Mouse (Mus musculus): Measurements from ENCODE around the gene Epha4. TPM values are rescaled to one million over a fixed set of nuclear protein-coding genes. Genes with fewer than 3 reads are reported as not detected.

Epha4 gene
- polyA plus RNA-seq, 1 experiment: 0.22 TPM

DNA sequence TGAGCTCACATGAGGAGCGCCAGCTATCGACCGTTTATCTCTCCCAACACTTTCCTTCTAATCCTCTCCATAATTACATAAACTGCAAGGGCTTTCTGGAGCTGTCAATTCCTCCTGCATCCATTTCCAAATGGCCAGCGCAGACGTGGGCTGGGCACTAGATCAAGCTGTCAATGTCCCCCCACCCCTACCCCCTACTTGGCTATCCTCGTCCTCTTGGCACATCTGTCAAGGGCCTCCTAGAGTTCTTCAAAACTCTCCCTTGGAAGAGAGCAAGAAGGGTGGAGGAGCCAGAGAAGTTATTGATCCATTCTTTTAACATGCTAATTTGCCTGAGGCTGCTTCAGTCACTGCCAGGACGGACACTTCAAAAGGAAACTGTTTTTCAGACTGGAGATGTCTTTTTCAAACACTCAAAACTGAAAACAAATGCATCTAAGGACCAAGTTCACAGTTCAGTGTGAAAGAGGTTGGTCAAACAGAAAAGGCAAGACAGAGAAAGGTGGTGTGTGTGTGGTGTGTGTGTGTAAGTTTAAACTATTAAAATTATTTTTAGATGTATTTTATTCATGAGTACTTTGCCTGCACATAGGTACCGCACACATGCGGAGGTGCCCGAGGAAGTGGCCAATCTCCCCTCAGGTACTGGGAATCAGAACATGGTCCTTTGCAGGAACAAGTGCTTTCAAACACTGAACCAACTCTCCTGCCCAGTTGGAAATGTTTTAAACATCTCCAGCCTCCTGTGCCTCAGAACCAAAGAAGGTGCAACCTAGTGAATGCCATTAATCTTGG is 20.9 kb downstream of the Epha4 start:
- no peak overlapping the region for H3K4me3 ChIP-seq (ENCODE audit: control insufficient read depth, low read depth, low read length)
- H3K27ac ChIP-seq (ENCODE audit: control insufficient read depth, insufficient read depth, low read depth, low read length): no peak overlapping the region
- no peaks in the 10 kb centered on the region for H3K4me1 ChIP-seq (ENCODE audit: control insufficient read depth, insufficient read depth, low read length)
- TF ChIP-seq CTCF (IDR thresholded peaks at IDR 0.05; ENCODE audit: control insufficient read depth, insufficient read depth, insufficient replicate concordance, low read depth, low read length): no peak
- TF ChIP-seq POLR2A (IDR thresholded peaks at IDR 0.05; ENCODE audit: control insufficient read depth, low read depth, low read length): no peak
- no peaks in the 10 kb centered on the region for H3K27me3 ChIP-seq (ENCODE audit: control insufficient read depth, insufficient read depth, low read length)
- no peaks in the 10 kb centered on the region for H3K36me3 ChIP-seq (ENCODE audit: control insufficient read depth, insufficient read depth, low read length)

DNA sequence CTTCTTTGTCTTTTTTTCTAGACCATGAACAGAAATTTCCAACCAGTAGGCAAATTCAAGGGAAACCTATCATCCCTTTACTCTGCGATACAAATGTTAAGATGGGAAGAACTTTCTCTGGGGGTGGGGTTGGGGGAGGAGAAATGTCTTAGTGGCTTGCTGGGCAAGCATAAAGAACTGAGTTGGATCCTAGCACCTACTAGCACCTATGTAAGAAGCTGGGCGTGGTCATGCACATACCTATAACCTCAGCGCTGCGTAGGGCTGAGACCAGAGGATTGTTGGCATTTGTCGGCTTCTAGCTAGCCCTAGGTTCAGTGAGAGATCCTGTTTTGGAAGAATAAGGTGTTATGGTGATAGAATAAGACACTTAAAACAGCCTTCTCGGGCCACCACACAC is 24.7 kb downstream of the Epha4 start:
- Histone ChIP-seq H3K4me3 (ENCODE audit: control insufficient read depth, low read depth, low read length) (no peak overlapping the region), H3K4me1 (ENCODE audit: control insufficient read depth, insufficient read depth, low read length) (no peaks in the 10 kb centered on the region), H3K27ac (ENCODE audit: control insufficient read depth, insufficient read depth, low read depth, low read length) (no peak overlapping the region), H3K27me3 (ENCODE audit: control insufficient read depth, insufficient read depth, low read length) (no peaks in the 10 kb centered on the region), H3K36me3 (ENCODE audit: control insufficient read depth, insufficient read depth, low read length) (no peaks in the 10 kb centered on the region)
- no peak for TF ChIP-seq POLR2A (IDR thresholded peaks at IDR 0.05; ENCODE audit: control insufficient read depth, low read depth, low read length)
- TF ChIP-seq CTCF (IDR thresholded peaks at IDR 0.05; ENCODE audit: control insufficient read depth, insufficient read depth, insufficient replicate concordance, low read depth, low read length): no peak

DNA sequence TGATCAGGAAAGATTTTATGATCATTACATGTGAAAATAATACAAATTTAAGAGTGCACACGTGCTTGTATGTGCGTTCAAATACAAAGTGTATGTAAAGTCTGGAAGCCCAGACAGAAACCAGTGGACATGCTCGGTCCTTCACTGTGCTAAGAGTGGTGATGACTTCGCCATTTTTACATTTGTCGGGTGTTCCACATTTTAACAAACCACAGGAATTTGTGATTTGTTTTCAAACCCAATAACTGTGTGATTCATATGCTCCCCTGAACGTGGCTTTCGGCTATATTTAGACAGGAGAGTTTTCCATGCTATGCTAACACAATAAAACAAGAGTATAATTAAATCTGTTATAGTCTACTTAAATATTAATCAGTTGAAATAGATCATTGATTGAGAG is 25.5 kb downstream of the Epha4 start:
- no peak for TF ChIP-seq POLR2A (IDR thresholded peaks at IDR 0.05; ENCODE audit: control insufficient read depth, low read depth, low read length)
- no peak for TF ChIP-seq CTCF (IDR thresholded peaks at IDR 0.05; ENCODE audit: control insufficient read depth, insufficient read depth, insufficient replicate concordance, low read depth, low read length)
- H3K4me1 ChIP-seq (ENCODE audit: control insufficient read depth, insufficient read depth, low read length): no peaks in the 10 kb centered on the region
- no peak overlapping the region for H3K4me3 ChIP-seq (ENCODE audit: control insufficient read depth, low read depth, low read length)
- H3K36me3 ChIP-seq (ENCODE audit: control insufficient read depth, insufficient read depth, low read length): no peaks in the 10 kb centered on the region
- H3K27ac ChIP-seq (ENCODE audit: control insufficient read depth, insufficient read depth, low read depth, low read length): no peak overlapping the region
- H3K27me3 ChIP-seq (ENCODE audit: control insufficient read depth, insufficient read depth, low read length): no peaks in the 10 kb centered on the region

DNA sequence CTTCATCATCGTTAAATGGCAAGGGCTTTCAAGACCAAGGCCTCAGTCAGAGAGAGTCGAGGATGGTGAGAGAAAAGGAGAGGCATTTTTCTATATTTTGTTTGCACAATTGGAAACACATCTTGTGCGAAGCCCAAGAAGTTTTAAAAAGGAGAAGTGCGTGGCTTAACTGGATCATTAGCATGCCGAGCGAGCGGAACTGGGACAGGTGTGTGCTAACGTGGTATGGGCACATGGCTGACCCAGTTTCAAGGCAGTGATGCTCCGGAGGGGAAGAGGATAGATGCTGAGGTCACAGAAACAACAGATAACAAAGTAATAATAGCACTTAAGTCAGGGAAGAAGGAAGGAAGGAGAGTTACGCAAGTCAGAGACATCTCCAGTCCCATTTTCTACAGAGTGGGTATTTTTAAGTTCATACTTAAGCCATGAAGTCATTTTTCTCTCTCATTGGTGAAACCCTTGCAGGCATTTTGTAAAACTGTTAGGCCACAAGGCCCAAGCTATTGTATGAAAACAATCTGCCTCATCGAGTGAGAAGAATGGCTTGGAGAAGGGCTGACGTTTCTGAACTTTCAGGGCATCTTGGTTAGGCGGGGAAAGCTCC is 26.9 kb downstream of the Epha4 start:
- H3K36me3 ChIP-seq (ENCODE audit: control insufficient read depth, insufficient read depth, low read length): no peaks in the 10 kb centered on the region
- no peaks in the 10 kb centered on the region for H3K27me3 ChIP-seq (ENCODE audit: control insufficient read depth, insufficient read depth, low read length)
- H3K4me1 ChIP-seq (ENCODE audit: control insufficient read depth, insufficient read depth, low read length): no peaks in the 10 kb centered on the region
- no peak for TF ChIP-seq CTCF (IDR thresholded peaks at IDR 0.05; ENCODE audit: control insufficient read depth, insufficient read depth, insufficient replicate concordance, low read depth, low read length)
- TF ChIP-seq POLR2A (IDR thresholded peaks at IDR 0.05; ENCODE audit: control insufficient read depth, low read depth, low read length): no peak
- no peak overlapping the region for H3K27ac ChIP-seq (ENCODE audit: control insufficient read depth, insufficient read depth, low read depth, low read length)
- H3K4me3 ChIP-seq (ENCODE audit: control insufficient read depth, low read depth, low read length): no peak overlapping the region

DNA sequence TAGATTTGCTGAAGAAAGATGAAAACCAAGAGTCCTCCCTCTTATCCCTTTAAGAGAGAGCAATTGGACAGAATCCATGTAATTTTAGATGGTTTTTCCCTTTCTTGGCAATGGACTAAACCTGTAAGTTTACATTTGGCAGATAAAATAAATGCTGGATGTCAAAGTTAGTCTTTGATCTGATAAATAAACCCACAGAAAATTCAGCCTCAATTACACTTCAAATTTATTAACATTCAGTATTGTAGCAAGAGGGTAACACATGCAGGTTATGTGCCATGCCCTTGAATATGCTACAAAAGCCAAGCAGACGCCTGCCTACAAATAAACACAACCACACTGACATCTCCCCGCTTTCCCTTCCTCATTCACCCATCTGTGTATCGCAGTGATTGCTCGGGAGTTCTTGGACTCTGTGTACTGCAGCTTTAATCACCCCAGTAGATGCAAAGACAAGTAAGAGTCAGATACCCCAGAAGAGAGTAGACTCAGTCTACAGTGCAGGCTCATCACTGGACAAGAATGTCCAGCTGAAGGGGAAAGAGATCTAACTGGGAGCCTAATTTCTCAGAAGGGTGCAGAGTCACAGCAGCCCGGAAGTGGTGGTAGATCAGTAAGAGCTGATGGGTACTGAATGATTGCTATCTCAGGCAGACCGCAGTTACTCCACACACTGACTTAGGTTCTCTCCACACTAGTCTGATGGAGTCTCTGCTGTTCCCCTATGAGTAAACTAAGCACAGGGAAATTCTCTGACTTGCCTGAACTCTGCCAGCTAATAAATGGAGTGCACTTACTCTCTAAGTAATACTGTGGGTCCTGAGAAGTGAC is 29.9 kb downstream of the Epha4 start:
- Histone ChIP-seq H3K27me3 (ENCODE audit: control insufficient read depth, insufficient read depth, low read length) (no peaks in the 10 kb centered on the region), H3K4me1 (ENCODE audit: control insufficient read depth, insufficient read depth, low read length) (no peaks in the 10 kb centered on the region), H3K36me3 (ENCODE audit: control insufficient read depth, insufficient read depth, low read length) (no peaks in the 10 kb centered on the region), H3K4me3 (ENCODE audit: control insufficient read depth, low read depth, low read length) (no peak overlapping the region), H3K27ac (ENCODE audit: control insufficient read depth, insufficient read depth, low read depth, low read length) (no peak overlapping the region)
- TF ChIP-seq CTCF (IDR thresholded peaks at IDR 0.05; ENCODE audit: control insufficient read depth, insufficient read depth, insufficient replicate concordance, low read depth, low read length) (no peak), POLR2A (IDR thresholded peaks at IDR 0.05; ENCODE audit: control insufficient read depth, low read depth, low read length) (no peak)

DNA sequence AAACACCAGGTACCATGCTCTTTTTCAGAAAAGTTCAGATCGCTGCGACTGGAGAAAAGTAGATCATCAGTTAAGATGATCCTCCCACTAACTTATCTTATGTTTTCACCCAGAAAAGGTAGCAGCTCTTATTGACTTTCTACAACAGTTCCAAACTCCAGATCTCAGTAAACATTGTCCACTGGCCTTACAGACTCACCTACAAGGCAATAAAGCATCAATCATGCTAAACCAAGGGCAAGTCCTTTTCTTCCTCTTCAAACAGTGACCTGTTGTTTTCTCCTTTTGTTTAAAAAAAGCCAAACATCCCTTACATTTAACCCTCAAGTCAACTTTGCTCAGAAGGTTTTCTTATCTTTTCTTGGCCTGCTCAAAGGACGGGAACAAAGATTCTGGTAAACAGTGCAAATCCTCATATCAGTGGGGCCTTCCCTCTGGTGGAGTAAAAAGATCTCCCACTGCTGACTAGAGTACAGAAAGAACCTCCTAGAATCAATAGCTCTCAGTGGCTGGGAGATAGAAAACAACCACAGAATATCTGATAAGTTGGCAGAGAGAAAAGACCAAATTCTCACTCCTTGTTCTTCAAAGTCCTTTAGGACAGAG is 39.0 kb downstream of the Epha4 start:
- no peaks in the 10 kb centered on the region for H3K27me3 ChIP-seq (ENCODE audit: control insufficient read depth, insufficient read depth, low read length)
- H3K36me3 ChIP-seq (ENCODE audit: control insufficient read depth, insufficient read depth, low read length): no peaks in the 10 kb centered on the region
- H3K27ac ChIP-seq (ENCODE audit: control insufficient read depth, insufficient read depth, low read depth, low read length): no peak overlapping the region
- no peak overlapping the region for H3K4me3 ChIP-seq (ENCODE audit: control insufficient read depth, low read depth, low read length)
- TF ChIP-seq POLR2A (IDR thresholded peaks at IDR 0.05; ENCODE audit: control insufficient read depth, low read depth, low read length) (no peak), CTCF (IDR thresholded peaks at IDR 0.05; ENCODE audit: control insufficient read depth, insufficient read depth, insufficient replicate concordance, low read depth, low read length) (no peak)
- H3K4me1 ChIP-seq (ENCODE audit: control insufficient read depth, insufficient read depth, low read length): no peaks in the 10 kb centered on the region
